Mouse (Mus musculus) ZHBTc4 (cell line): ENCODE measurements at regions not wholly inside any gene's neighbourhood (a gene's known extent, or its start where the extent isn't known, plus 50 kb on each side); places are given as distances from the start of the nearest gene placed in this dataset.

Experiments
- DNase-seq: peaks from one replicate; pipeline ENCODE4 v3.0.0-alpha.2; 2011; ENCODE audit warnings: low read depth, low spot score

DNA sequence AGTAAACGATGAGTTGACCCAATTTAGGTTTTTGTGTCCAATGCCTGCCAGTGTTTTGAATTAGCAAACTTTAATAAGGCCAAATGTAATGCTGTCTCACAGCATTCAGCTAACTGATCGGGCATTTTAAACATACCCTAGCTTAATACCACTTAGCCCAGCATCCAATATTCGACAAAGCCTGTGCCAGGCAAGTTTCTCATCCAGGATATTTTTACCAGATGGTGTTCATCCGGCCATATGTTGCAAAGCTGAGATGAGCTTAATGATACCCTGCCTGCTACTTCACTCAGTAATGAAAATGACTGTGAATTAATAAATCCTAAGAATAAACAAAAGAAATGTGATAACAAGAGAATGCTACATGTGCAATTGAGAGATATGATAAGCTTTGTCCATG is 116.8 kb downstream of the Tpm3-rs7 start:
- no peak for DNase-seq

DNA sequence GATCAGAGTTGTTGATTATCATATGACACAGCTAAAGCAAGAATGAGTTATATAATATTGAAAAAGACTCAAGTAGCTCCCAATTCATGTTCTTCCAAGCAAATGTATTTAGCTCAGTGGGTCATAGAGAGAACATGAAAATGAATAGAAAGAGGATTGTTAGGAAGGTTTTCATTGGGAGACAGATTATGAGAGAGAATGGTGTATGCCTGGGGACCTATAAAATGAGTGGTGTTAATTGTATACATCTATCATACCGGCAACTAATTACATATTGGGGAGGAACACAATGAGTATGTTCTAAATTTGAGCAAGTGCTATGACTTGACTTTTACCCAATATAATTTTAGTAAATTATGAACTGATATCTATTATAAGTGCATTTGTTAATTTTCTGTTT is 127.9 kb downstream of the Tpm3-rs7 start:
- no peak for DNase-seq

DNA sequence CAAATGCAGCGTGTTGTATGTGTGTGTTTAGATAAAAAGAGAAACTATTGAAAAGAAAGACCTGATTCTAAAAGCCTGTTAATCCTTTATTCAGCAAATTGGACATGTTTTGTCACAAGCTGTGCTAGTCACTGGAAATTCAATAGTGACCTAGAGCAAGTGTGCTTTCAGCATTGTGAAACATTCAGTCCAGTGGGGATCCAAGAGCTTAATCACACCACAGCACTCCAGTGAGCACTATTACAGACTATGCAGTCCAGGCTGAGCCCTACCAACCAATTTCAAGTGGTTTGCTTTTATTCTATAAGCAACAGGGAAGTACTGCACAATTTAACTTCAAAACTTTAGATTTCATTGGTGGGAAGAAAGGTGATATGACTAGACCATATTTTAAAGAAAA is 140.5 kb downstream of the Tpm3-rs7 start:
- DNase-seq = no peak

DNA sequence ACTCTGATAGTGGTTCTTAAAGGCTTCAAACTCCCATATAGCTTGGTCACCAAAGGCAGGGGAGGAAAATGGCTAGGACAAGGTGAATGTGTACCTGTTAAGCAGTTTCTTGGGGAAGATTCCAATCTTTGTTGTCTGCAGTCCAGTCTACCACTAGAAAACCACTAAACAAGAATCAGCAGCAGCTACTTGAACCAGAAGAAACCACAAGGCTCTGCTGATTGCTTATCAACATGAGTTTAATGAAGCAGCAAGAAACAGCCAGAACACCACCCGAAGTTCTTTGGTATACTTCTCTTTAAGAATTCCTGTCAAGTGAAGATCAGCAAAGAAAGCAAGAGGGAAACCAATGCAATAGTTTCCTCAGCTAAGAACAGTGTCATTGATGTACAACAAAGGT is 143.1 kb downstream of the Tpm3-rs7 start:
- no peak for DNase-seq

DNA sequence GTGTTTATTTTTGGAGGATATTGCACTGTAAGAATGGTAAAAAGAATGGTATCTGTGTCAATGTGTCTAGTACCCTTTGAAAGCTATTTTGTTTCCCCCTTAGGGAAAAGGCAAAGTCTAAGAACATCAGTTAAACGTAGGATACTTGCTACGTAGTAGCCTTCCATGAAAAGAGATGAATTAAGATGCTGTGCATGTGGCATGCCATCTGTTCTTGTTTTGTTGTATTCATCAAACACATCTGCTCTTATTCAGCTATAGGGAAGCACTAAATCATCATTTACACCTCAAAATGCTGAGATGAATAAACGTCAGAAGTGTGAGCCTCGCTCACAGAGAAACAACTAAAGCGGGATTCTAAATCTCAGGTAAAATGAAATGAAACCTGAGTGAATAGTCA is 154.7 kb downstream of the Tpm3-rs7 start:
- no peak for DNase-seq

DNA sequence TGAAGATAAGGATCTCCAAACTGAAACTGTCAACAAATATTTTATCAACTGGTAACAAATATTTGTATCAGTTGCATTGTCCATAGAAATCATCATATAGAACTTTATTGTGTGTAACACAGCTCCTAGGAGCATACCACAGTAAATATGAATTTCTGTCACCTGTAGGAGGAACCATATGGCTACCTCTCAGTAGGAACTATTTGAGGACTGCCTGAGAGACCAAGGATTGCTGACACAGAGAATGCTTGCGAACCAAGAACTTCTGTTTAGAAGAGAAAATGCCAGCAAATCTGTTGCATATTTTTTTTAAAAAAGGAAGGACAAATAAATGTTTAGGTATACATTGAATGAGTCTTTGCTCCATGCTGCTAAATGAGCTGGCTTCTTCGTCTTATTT is 155.6 kb downstream of the Tpm3-rs7 start:
- DNase-seq = no peak

DNA sequence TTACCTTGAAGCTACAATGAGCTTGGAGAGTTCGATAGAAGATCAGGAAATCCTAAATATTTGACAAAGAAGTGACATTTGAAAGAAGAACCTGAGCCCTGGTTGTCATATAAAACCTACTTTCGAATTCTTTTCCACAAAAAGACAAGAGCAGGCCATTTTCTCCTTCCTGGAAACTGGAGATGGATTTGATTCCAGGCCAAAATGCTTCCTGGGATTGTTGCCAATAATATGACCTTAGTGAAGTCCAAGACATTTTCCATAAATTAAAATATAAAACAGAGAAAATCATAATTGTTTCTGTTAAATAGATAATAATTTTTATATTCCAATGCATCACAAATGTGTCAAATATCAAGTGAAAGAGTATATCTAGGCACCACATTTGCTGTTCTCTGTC is 172.2 kb downstream of the Tpm3-rs7 start:
- DNase-seq = no peak

DNA sequence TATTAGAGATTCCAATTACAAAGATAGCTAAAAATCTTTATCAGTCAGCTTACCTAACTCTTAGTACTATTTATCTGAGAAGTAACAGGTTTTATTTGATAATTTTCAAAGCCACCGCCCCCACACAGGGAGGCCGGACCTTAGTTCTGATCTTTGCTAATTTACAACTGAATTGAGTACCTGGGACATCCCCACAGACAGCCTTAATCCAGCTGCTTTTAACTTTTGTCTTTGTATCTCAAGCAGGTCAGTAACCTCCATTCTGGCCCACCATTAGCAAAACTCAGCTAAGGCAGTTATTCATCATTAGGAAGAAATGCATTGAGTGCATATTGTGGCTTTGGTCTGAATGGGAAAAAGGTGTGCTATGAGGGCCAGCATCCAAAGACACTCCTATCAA is 189.4 kb downstream of the Tpm3-rs7 start:
- peak; percentile 53 for DNase-seq
